Mouse (Mus musculus): ENCODE results near the gene Gtf2ird1.

GRCm38 (mm10) chr5:134342503-134343205 is 113.9 kb downstream of the Gtf2ird1 start:
- TF ChIP-seq POLR2A (IDR thresholded peaks at IDR 0.05; ENCODE audit: insufficient read depth, low read depth, low read length) (no peak), CTCF (IDR thresholded peaks at IDR 0.05) (peak; percentile 32), EP300 (IDR thresholded peaks at IDR 0.05; ENCODE audit: insufficient read depth, low read depth, low read length) (no peak)

Measured in heart, adult 2 months (tissue).